Mouse (Mus musculus) liver, postnatal 0 days (tissue): ENCODE results near the gene Chtop. TPM values are rescaled to one million over a fixed set of nuclear protein-coding genes. Genes with fewer than 3 reads are reported as not detected.

ENCODE experiments used
- ATAC-seq: fragments of 200-750 bp; cut with Nextera tagmentation; 2 replicates; pipeline ENCODE4 v1.8.0; 2017; ENCODE audit warnings: mild to moderate bottlenecking, moderate library complexity
- DNase-seq: peaks from one replicate; pipeline ENCODE4 v3.0.0-alpha.2; 2016
- H3K27ac ChIP-seq: fragments of 300-500 bp; sonication (generic); 2 replicates; pipeline ENCODE4 v1.5.1; 2014; ENCODE audit warnings: antibody characterized with exemption, moderate library complexity, mild to moderate bottlenecking, low read depth
- H3K27me3 ChIP-seq: fragments of 300-500 bp; sonication (generic); 2 replicates; pipeline ENCODE4 v1.6.1; 2014; ENCODE audit warnings: low read length, control low read depth, mixed read lengths; ENCODE audit not compliant: insufficient read depth
- H3K36me3 ChIP-seq: fragments of 300-500 bp; sonication (generic); replicated peaks from 2 replicates; pipeline ENCODE4 v1.6.1; 2014; ENCODE audit warnings: mild to moderate bottlenecking, control low read depth, low read length, moderate library complexity, mixed read lengths; ENCODE audit not compliant: insufficient read depth
- H3K4me1 ChIP-seq: fragments of 300-500 bp; sonication (generic); 2 replicates; pipeline ENCODE4 v1.6.1; 2014; ENCODE audit warnings: antibody characterized with exemption, mild to moderate bottlenecking, control low read depth; ENCODE audit not compliant: insufficient read depth
- H3K4me2 ChIP-seq: fragments of 300-500 bp; sonication (generic); 2 replicates; pipeline ENCODE4 v1.6.1; 2014; ENCODE audit warnings: low read depth, mild to moderate bottlenecking, low read length, moderate library complexity, mixed read lengths
- H3K4me3 ChIP-seq: fragments of 300-500 bp; sonication (generic); 2 replicates; pipeline ENCODE4 v1.5.1; 2014; ENCODE audit warnings: low read depth, low read length
- H3K9ac ChIP-seq: fragments of 300-500 bp; sonication (generic); replicated peaks from 2 replicates; pipeline ENCODE4 v1.6.1; 2014; ENCODE audit warnings: mild to moderate bottlenecking, moderate library complexity
- H3K9me3 ChIP-seq: fragments of 300-500 bp; sonication (generic); 2 replicates; pipeline ENCODE4 v1.6.1; 2016; ENCODE audit warnings: mild to moderate bottlenecking, control low read depth, low read length, mixed read lengths
- CTCF ChIP-seq: sonication (generic); IDR thresholded peaks from 2 replicates; pipeline ENCODE4 v1.5.1; 2016; ENCODE audit warnings: antibody characterized with exemption, low read depth
- EP300 ChIP-seq: IDR thresholded peaks from 2 replicates; pipeline ENCODE4 v1.6.1; 2016; ENCODE audit warnings: antibody characterized with exemption, low read depth, mild to moderate bottlenecking
- WGBS: fragments of 180-500 bp; shearing (Covaris S2); extraction: QIAGEN DNeasy Blood & Tissue Kit; methylation state at CpG from one replicate; pipeline ENCODE4 v1.1.7; 2014; ENCODE audit not compliant: insufficient replicate concordance; 5-methylcytosine and 5-hydroxymethylcytosine counted together
- polyA plus RNA-seq: library from polyadenylated mRNA; unstranded; fragments of >200 nt; fragmentation: Nextera tagmentation; extraction: Ambion mirVana; gene quantifications from 2 replicates; pipeline ENCODE4 v1.2.1, GENCODE M21; 2015

Gene Chtop
- polyA plus RNA-seq, 1 experiment from 2014 or later = 42.9 TPM

GRCm38 (mm10) chr3:90526076-90526475 is 16.8 kb upstream of the Chtop start:
- Histone ChIP-seq H3K4me1 (peaks cover 3% of the 10 kb centered on the region; the same call in 1 of the 2 replicates), H3K27ac (no peak overlapping the region), H3K9me3 (no peaks in the 10 kb centered on the region), H3K4me3 (no peak overlapping the region), H3K9ac (no peak overlapping the region), H3K4me2 (no peak overlapping the region), H3K36me3 (peaks cover 3% of the 10 kb centered on the region; the same call in 1 of the 2 replicates), H3K27me3 (no peaks in the 10 kb centered on the region)
- DNase-seq (no peak), ATAC-seq (no peak)
- TF ChIP-seq EP300 = no peak
- TF ChIP-seq CTCF = no peak
- 90% methylated on average over 2 of the region's 2 CpGs for WGBS

- WGBS = 52% methylated on average over 4 of the region's 4 CpGs
- H3K9ac ChIP-seq = no peak overlapping the region
- no peak overlapping the region for H3K27ac ChIP-seq
- H3K27me3 ChIP-seq = no peaks in the 10 kb centered on the region
- peak; percentile 62; the same call in 1 of the 2 replicates for ATAC-seq
- no peak for DNase-seq
- H3K4me2 ChIP-seq = no peak overlapping the region
- H3K9me3 ChIP-seq = no peaks in the 10 kb centered on the region
- peaks cover 3% of the 10 kb centered on the region; the same call in 1 of the 2 replicates for H3K4me1 ChIP-seq
- peaks cover 6% of the 10 kb centered on the region; the same call in 1 of the 2 replicates for H3K36me3 ChIP-seq
- TF ChIP-seq EP300 = no peak
- TF ChIP-seq CTCF = peak; percentile 84
- no peak overlapping the region for H3K4me3 ChIP-seq
Observed at GRCm38 (mm10) chr3:90525421-90525820, 16.1 kb upstream of the Chtop start.

- H3K4me1 ChIP-seq = peaks cover 24% of the 10 kb centered on the region
- H3K4me2 ChIP-seq = no peak overlapping the region
- no peaks in the 10 kb centered on the region for H3K9me3 ChIP-seq
- WGBS = 84% methylated on average over 4 of the region's 4 CpGs
- ATAC-seq (no peak), DNase-seq (no peak)
- TF ChIP-seq CTCF = no peak
- no peak for TF ChIP-seq EP300
- H3K9ac ChIP-seq = no peak overlapping the region
- 0 out of 2 replicates have a peak, but pooled peaks cover 3% of the 10 kb centered on the region for H3K36me3 ChIP-seq
- no peak overlapping the region for H3K27ac ChIP-seq
- no peak overlapping the region for H3K4me3 ChIP-seq
- no peaks in the 10 kb centered on the region for H3K27me3 ChIP-seq
Observed at GRCm38 (mm10) chr3:90517711-90518110, 8.4 kb upstream of the Chtop start.

- TF ChIP-seq CTCF (no peak), EP300 (no peak)
- Histone ChIP-seq H3K4me1 (peaks cover 24% of the 10 kb centered on the region), H3K4me3 (no peak overlapping the region), H3K27ac (no peak overlapping the region), H3K36me3 (peaks cover 4% of the 10 kb centered on the region; the same call in 1 of the 2 replicates), H3K9ac (peak overlapping the region; percentile 65; the same call in 1 of the 2 replicates), H3K27me3 (no peaks in the 10 kb centered on the region), H3K4me2 (peak overlapping the region; percentile 98), H3K9me3 (no peaks in the 10 kb centered on the region)
- WGBS = 75% methylated on average over 4 of the region's 4 CpGs
- ATAC-seq (no peak), DNase-seq (no peak)
Observed at GRCm38 (mm10) chr3:90515789-90516188, 6.5 kb upstream of the Chtop start.

- Histone ChIP-seq H3K9me3 (no peaks in the 10 kb centered on the region), H3K27ac (peak overlapping the region; percentile 46), H3K4me2 (peak overlapping the region; percentile 98), H3K4me3 (peak overlapping the region; percentile 61), H3K9ac (peak overlapping the region; percentile 65), H3K4me1 (peaks cover 24% of the 10 kb centered on the region), H3K36me3 (peaks cover 7% of the 10 kb centered on the region; the same call in 1 of the 2 replicates), H3K27me3 (no peaks in the 10 kb centered on the region)
- TF ChIP-seq CTCF = no peak
- no peak for TF ChIP-seq EP300
- ATAC-seq (peak; percentile 20; the same call in 1 of the 2 replicates), DNase-seq (no peak)
- WGBS = 21% methylated on average over 1 of the region's 1 CpGs
Observed at GRCm38 (mm10) chr3:90515242-90515641, 5.9 kb upstream of the Chtop start.

- Histone ChIP-seq H3K4me3 (peak overlapping the region; percentile 61), H3K27me3 (no peaks in the 10 kb centered on the region), H3K9me3 (no peaks in the 10 kb centered on the region), H3K9ac (peak overlapping the region; percentile 65), H3K36me3 (peaks cover 7% of the 10 kb centered on the region; the same call in 1 of the 2 replicates), H3K4me2 (peak overlapping the region; percentile 98), H3K4me1 (peaks cover 24% of the 10 kb centered on the region), H3K27ac (peak overlapping the region; percentile 46)
- TF ChIP-seq EP300 (no peak), CTCF (no peak)
- ATAC-seq (peak; percentile 78), DNase-seq (peak; percentile 75)
- WGBS = 2% methylated on average over 10 of the region's 10 CpGs
Observed at GRCm38 (mm10) chr3:90514691-90515090, 5.4 kb upstream of the Chtop start.
